In the genomic region with DNA sequence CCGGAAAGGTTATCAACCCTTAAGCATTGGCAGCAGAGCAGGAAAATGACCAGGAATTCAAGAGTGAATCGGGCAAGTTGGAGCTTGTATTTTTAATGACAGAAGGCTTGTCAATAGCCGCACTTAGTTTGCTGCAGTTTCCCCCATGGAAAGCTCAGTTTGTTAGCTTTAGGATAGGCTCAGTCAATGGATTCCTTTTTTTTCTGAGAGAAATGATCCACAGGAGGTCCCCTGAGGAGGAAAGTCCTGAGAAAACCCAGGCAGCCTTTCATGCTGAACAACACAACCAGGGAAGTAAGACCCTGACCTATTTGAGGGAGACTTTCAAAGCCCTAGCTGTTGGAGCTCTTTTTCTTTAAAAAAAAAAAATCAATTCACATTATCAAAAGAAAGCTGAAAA, we compare ENCODE assay signal across 25 mouse cellular contexts.
DNase-seq lines count a peak whose midpoint lies in the region; ATAC-seq lines count a peak whose summit lies in the region.
"Had no signal": no experiment of that assay in that cellular context is flagged by ENCODE, and none has a peak within 500 bp of the region (broad histone marks: within the 10 kb centered on the region; RNA-seq: fewer than 3 reads in every experiment).

No protein-coding gene starts in this region.

- peaks cover 12% of the 10 kb centered on the region; the same call in 1 of the 2 replicates for H3K4me1 ChIP-seq in forebrain, embryonic 11.5 days (replicated peaks; ENCODE audit: control insufficient read depth, insufficient read depth, low read length)
- peaks cover 9% of the 10 kb centered on the region; the same call in 1 of the 2 replicates for H3K4me1 ChIP-seq in forebrain, embryonic 15.5 days
- H3K4me1 ChIP-seq: heart, embryonic 10.5 days had no signal

- H3K36me3 ChIP-seq in forebrain, embryonic 11.5 days (ENCODE audit: control insufficient read depth, insufficient read depth, low read length), result no peaks in the 10 kb centered on the region
- no peaks in the 10 kb centered on the region for H3K36me3 ChIP-seq in forebrain, embryonic 15.5 days
- H3K36me3 ChIP-seq: heart, embryonic 10.5 days; hindbrain, embryonic 12.5 days; hindbrain, embryonic 15.5 days had no signal

- H3K27me3 ChIP-seq in forebrain, embryonic 11.5 days (ENCODE audit: control insufficient read depth, insufficient read depth, low read length), result no peaks in the 10 kb centered on the region
- H3K27me3 ChIP-seq in forebrain, embryonic 15.5 days, result no peaks in the 10 kb centered on the region
- H3K27me3 ChIP-seq: CH12.LX; heart, embryonic 13.5 days; hindbrain, embryonic 12.5 days; hindbrain, embryonic 15.5 days had no signal

- intact Hi-C loops in heart, postnatal 36 days (cut with DNase I), result no loop called here

- 12% methylated on average over 3 of the region's 3 CpGs for WGBS in forebrain, embryonic 11.5 days
- 14% methylated on average over 3 of the region's 3 CpGs for WGBS in forebrain, embryonic 15.5 days

- no peak overlapping the region for H3K4me2 ChIP-seq in forebrain, embryonic 11.5 days (ENCODE audit: low read depth, low read length, severe bottlenecking)
- no peak overlapping the region for H3K4me2 ChIP-seq in forebrain, embryonic 15.5 days (replicated peaks)
- H3K4me2 ChIP-seq: heart, embryonic 13.5 days; hindbrain, embryonic 12.5 days; hindbrain, embryonic 15.5 days had no signal

- no peak for ATAC-seq in forebrain, embryonic 11.5 days (replicated peaks; ENCODE audit: low FRiP score)
- ATAC-seq in forebrain, embryonic 15.5 days (replicated peaks), result no peak
- ATAC-seq in megakaryocyte progenitor cell, adult 5-6 weeks (replicated peaks; ENCODE audit: poor library complexity), result no peak
- ATAC-seq: activated CD4-positive, CD25-positive, alpha-beta regulatory T cell, adult 4 months; intestine, postnatal 0 days had no signal

- H3K4me3 ChIP-seq in forebrain, embryonic 11.5 days (ENCODE audit: low read depth, low read length), result no peak overlapping the region
- no peak overlapping the region for H3K4me3 ChIP-seq in forebrain, embryonic 15.5 days
- H3K4me3 ChIP-seq: heart, adult 2 months; heart, embryonic 10.5 days; heart, embryonic 13.5 days; hindbrain, embryonic 12.5 days; hindbrain, embryonic 15.5 days had no signal

- H3K27ac ChIP-seq in forebrain, embryonic 11.5 days (ENCODE audit: low read depth, low read length), result 0 out of 2 replicates have a peak overlapping the region, but pooled peaks have one; percentile 9
- H3K27ac ChIP-seq in forebrain, embryonic 15.5 days (replicated peaks), result no peak overlapping the region
- H3K27ac ChIP-seq: heart, adult 2 months; heart, embryonic 10.5 days; heart, embryonic 13.5 days; hindbrain, embryonic 12.5 days; hindbrain, embryonic 15.5 days had no signal

- no peaks in the 10 kb centered on the region for H3K9me3 ChIP-seq in forebrain, embryonic 11.5 days (ENCODE audit: control insufficient read depth, low read length)
- H3K9me3 ChIP-seq in forebrain, embryonic 15.5 days, result no peaks in the 10 kb centered on the region
- H3K9me3 ChIP-seq: heart, embryonic 10.5 days; heart, embryonic 13.5 days; hindbrain, embryonic 12.5 days; hindbrain, embryonic 15.5 days had no signal

- H3K9ac ChIP-seq in forebrain, embryonic 11.5 days (ENCODE audit: low read length), result no peak overlapping the region
- H3K9ac ChIP-seq in forebrain, embryonic 15.5 days (replicated peaks), result no peak overlapping the region
- H3K9ac ChIP-seq: heart, embryonic 13.5 days; hindbrain, embryonic 12.5 days; hindbrain, embryonic 15.5 days had no signal

- DNase-seq in embryo, embryonic 9.5 days (ENCODE audit: extremely low spot score), result peak; percentile 8
- no peak for DNase-seq in embryo, embryonic 11 days
- no peak for DNase-seq in forebrain, embryonic 11.5 days (ENCODE audit: low spot score)
- DNase-seq in heart, adult 11 months, result peak; percentile 29
- DNase-seq in heart, postnatal 36 days, result no peak
- DNase-seq in R1 (ENCODE audit: low read depth, low spot score), result peak; percentile 25
- DNase-seq: adrenal gland, adult 8-10 months; adrenal gland, postnatal 25 days; B cell, adult 2 months; cerebellum, adult 18-20 months; cerebellum, adult 9-10 months; cerebellum, postnatal 14 days; gastrocnemius, postnatal 25 days; heart, adult 2 months; heart, postnatal 14 days; kidney, adult 2 months had no signal

Comparison
In these comparisons a context has a peak if more than half of its experiments do, and no peak if none do; other contexts are left out.
1. DNase-seq: peak in embryo, embryonic 9.5 days (single experiment), heart, adult 11 months (single experiment) and R1 (single experiment); none in embryo, embryonic 11 days (single experiment), forebrain, embryonic 11.5 days (single experiment) and heart, postnatal 36 days (0 of 2).